Mouse (Mus musculus) cerebellum, postnatal 10 days (tissue): ENCODE data around the gene Gm28308.

ENCODE experiments used
- DNase-seq, 2 experiments: peaks; one replicate each; pipeline ENCODE4 v3.0.0; 2021; ENCODE audit warnings: mixed read lengths in 2 of 2

The Gm28308 gene

DNA sequence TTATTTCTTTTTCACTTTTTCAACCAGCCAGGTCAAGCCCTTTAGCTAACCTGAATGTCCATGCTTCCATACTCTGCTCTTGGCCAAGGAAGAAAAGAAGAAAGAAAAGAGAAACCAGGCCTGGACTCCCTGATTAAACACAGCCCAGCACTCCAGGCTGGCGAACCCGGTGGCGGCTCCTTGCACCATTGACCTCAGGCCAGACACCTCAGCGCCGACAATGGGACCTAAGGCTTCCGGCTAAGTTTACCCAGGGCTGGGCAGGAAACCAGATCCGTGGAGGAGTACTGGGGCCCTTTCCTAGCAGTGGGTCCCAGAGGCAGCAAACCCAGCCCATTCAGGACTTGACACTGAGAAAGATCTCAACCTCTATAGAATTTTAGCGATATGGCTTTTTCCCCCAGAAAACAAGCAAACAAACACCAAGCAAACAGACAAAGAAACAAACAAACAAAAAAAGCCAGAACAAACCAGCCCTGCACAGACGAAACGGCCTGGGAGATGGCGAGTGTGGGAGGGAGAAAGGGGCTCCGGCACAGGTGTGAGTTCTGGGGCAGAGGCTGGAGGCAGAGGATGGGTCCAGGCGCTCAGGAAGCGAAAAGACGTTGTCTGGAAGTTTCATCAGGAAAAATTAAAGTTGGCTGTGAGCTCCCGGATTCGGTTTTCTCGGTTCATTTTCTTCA is 18.9 kb upstream of the Gm28308 start:
- no peak for DNase-seq

DNA sequence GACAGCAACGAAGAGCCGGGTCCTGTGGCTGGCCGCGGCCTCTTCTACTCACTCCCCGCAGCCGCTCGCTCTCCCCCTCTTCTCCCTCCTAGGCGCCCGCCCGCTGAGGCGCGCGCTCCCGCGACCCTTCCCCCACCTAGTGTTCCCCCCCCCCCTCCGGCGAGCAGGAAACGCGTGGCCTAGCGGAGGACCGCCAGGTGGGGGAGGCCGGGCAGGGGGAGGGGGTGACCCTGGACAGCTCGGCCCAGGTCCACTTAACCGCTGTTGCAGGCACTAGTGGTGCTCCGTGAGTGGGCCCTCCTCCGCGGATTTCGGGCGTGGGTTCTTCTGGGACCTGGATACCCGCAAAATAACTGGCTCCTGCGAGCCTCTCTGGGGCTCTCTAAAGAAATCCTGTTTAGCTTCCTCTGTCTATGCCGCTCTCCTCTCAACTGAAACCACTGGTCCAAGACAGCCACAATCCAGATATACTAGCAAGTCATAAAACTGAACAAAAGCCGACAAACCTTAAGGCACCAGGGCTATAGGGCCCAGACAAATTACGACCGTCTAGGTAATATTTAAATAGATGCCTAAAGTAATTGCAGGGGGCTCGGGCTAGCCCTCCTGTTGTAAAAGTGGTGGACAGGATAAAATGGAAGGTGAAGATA is 17.5 kb upstream of the Gm28308 start, which contains the start of gene Hoxa9:
Gene Hoxa9, minus strand, starts transcription at position 574 of the 650 bp plus-strand sequence.
- DNase-seq, result no peak

DNA sequence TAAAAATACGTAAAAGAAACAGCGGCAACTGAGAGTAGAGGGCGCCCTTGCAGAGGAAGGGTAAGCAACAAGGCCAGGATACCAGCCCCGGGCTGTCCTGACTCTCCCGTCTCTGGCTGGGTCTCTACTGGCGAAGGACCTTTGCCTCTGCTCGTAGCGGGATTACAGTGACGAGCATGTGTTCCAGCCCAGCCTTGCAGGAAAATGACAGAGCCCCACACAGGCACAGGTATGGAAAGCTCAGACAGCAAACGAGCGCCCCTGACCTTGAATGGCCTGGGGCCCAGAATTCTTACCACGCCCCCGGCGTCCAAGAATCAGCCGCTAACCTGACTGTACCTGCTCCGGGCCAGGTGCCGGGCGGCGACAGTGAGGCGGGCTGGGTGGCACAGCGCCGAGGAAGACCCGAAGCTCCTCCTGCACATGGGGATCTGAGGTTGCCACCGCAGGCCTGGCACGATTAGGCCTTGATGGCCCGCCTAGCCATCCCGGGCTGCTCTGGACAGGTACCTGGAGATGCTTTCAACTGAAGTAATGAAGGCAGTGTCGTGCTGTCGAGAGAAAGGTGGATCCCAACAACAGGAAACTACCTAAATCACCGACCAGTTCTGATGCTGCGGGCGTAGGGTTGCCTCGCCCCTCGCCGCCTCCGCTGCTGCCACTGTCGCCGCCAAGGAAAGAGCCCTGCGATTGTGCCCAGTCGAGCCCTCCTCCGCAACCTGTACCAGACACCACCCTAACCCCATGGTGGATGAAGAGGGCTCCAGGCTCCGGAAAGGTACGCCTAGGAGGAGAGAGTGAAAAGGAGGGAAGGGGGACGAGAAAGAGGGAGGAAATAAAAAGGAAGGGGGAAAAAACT is 16.6 kb upstream of the Gm28308 start:
- no peak for DNase-seq

DNA sequence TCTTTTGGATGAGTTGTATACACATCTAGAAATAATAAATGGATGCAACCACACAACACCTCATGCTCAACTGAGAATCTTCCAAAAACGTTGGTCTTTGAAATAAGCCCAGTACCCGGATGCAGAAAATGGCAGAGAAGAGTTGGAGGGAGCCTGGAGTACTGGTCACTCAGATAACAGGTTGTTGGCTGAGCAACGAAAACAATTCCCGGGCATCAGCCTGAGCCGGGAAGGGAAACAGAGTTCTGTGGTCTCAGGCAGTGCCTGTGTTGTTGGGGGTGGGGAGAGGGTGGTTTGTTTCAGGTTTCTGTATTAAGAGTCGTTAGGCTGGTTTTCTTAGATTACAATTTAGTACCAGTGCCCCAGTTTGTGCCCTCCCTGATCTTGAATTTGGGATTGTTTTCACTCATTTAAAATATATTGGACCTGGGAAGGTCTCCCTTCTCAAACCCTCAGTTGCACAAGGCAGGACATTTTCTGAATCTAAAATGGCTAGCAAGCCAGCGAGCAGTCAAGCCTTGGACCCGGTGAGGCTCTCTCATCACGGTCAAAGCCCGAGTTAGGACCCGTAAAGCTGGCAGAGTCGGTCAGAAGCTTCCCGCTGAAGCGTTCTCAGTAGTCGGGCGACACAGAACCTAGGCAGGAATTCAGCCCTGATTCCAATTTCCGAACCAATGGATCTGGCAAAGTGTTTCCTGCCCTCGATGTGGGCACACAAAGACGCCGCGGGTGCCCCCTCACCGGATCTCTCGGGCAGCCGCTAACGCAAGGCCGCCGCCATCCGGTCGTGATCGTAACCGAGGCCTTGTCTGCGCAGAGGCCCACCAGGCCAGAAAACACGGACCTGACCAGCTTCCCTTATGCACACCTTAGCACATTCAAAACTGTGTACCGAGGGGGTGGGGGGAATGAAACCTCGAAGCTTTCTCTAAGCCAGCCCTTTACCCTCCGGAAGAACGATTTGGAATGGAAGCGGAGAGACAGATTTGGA is 15.6 kb upstream of the Gm28308 start:
- DNase-seq, result no peak

GRCm38 (mm10) chr6:52227470-52228222 is 14.5 kb upstream of the Gm28308 start:
- no peak for DNase-seq

DNA sequence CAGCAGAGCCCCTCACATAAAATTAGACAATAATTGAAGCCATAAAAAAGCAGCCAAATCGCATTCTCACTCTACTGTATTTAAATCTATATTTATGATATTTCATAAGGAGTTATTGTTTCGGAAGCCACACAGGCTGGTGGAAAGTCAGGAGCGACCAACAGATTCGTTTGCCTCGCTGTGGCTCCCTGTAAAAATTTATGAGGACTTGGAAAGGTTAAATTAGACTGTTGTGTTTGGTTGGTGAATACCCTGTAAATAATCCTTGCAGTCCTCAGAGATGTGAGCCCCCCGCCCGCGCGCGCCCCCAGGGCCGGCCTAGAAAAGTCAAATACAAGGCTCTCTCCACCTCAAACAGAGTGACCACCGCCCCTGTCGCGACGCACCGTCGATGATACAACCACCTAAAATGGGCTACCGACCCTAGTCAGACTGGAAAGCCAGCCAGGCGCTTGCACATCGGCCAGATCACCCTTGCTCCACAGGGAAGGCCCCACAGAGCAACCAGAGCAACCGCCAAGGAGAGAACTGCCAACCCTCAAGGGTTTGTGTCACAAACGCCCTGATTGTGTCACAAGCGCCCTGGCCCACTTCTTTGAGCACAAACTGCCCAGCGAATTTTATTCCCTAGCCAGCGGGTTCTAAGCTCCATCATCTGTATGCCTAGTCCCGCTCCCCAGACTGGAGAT is 13.6 kb upstream of the Gm28308 start:
- DNase-seq, result no peak

GRCm38 (mm10) chr6:52225612-52226568 is 12.8 kb upstream of the Gm28308 start:
- no peak for DNase-seq

DNA sequence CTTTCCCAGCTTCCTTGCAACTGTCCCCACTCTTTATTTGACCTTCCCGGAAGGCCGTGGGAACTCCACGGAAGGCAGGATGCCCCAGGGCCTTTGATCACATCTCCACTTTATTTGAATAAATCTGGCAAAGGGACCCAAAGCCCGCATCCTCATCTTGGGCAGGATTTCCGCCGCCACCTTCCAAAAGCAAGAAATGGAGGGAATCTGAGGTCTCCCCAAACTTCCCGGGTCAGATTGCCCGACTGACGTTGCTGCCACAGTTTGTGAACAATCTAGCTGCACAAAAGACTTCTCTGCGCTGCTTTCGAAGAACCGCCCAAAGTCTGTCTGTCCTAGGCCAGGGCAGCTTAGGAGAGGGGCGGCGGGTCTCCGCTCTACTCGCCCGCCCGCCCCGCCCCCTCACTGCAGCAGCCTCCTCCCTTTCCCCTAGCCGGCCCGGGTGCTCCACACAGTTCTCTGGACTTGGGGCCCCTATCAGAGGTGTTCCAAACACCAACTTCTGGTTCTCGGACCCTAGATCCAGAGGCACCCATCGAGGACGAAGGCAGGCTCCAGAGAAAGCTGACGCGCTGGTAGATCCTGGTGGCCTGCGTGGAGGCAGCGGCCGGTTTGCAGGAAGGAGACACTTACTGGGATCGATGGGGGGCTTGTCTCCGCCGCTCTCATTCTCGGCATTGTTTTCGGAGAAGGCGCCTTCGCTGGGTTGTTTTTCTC is 11.9 kb upstream of the Gm28308 start:
- DNase-seq, result no peak

DNA sequence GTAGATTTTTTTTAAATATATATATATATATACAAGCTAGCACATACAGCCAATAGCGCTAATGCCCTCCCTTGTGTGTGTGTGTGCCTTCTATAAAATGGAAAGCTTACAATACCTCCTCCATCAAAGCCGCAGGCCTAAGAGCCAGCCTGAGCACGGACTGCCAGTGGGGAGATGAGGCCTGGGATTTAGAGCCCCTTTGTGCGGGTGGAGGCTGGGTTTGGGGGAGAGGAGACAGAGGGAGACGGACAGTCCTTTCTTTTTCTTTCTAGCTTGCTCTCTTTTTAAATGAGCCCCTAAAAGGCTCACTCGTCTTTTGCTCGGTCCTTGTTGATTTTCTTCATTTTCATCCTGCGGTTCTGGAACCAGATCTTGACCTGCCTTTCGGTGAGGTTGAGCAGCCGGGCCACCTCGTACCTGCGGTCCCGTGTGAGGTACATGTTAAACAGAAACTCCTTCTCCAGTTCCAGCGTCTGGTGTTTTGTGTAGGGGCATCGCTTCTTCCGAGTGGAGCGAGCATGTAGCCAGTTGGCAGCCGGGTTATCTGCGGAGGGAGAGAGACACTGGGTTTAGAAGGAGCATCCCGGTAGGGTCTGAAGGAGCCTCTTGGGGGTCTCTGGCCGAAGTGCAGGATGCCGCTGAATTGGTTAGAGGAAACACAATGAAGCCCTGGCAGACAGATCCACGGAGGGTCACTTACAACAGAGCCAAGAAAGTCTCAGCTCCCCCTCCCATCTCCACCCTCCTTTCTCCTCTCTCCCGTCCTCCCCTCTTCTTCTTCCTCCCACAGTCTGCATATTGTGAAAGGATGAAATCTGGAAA is 11.0 kb upstream of the Gm28308 start:
- no peak for DNase-seq

DNA sequence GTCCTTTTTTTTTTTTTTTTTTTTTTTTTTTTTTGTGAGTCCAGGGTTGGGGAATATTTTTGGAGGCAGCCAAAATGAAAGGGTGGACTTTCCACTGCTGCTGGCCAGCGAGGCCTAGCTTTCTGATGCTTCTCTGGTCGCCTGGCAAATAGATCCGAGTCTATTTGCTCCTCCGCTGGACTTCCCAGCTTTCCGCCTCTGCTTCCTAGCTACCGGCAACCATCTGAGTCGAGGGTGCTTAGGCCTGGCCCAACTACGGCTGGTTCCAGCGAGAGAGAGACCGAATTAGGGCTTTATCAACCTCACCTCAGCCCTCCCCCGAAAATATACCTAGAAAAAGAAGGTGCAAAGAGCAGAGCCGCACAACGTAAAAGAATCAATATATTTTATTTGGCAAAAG is 9.6 kb upstream of the Gm28308 start:
- DNase-seq, result no peak

DNA sequence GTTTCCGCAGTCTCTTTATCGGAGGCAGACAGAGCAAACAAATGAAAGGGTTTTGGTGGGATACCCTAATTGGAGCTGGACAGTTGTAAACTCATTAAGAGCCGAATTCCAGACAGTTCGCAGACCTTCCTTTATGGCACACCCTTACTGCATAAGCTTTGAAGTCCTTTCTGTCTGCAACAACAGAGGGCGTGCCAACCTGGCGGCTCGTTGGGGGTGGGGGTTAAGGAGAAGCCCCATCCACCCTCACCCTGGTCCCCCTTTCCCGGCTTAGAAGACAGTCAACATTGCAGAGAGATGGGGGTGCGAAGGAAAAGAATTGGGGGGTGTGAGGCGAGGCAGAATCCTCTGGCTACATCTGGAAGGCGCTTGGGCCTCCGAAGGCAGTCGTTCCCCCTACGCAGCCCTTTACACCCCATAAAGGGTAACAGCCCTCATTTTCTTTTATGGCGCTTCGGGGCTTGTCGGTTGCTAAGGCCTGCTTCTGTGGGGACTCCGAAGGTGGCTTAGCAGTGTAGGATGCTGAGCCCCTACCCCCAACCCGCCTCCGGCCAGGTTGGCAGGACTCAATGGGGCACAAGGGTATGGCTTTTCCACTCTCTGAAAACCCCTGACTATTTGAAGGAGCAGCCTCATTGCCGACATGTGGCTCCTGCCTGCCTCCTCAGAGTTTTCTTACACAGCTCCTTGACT is 9.0 kb upstream of the Gm28308 start:
- peak; percentile 25 to 29 for DNase-seq

- peak; percentile 91 to 94 for DNase-seq
Measured at GRCm38 (mm10) chr6:52221337-52221992, 8.3 kb upstream of the Gm28308 start, which contains the start of gene Hoxa7. Gene Hoxa7 (minus strand): TSS chr6:52221854.

DNA sequence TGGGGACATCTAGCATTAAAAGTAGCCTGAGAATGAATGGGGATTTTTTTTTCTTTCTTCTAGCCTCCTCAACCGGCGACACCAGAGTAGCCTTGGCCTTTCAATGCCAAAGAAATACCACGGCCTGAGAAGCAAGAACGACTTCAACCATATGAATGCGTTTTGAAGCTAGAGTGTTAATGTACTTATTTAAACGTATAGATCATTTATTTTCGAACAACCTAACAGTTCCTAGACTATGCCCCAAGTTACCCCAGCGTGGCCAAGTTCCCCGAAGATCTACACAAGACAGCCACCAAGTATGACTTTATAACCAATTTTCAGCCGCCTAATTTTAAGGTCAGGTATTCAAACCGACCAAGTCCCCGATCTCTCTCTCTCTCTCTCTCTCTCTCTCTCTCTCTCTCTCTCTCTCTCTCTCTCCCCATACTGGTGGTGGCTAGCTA is 7.7 kb upstream of the Gm28308 start:
- DNase-seq, result no peak

GRCm38 (mm10) chr6:52220003-52220864 is 7.1 kb upstream of the Gm28308 start:
- peak; percentile 11 to 57 for DNase-seq

DNA sequence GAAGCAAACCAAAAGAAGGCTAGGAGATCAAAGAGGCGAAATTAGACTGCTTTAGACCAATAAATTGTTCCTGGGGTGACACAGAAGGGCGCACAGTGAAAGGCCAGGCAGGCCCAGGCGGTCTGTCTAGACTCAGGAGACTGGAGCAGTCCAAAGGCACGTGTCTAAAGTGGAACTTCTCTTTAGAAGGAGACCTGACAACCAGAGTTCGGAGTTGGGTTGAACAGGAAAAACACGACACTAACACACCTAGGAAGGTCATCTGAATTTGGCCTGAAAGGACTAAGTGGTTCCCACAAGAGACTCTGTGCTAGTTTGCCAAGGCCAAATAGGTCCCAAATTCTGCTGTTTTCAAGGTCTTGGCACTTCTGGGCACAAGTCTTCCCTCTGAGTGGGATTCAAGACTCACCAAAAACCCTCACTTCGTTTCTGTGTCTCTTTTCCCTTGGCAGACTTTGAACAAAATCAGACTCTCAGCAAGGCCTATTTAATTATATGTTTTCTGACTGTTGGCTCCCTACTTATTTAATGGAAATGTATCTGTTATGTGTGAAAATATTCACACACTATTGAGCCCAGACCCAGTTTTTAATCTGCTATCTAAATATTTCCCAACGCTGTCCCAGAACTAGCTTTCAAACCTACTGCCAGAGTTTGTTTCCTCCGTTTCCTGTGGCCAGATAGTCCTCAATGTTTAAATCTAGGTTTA is 6.2 kb upstream of the Gm28308 start:
- DNase-seq, result peak in 1 of 2 experiments; percentile 56
